Mouse (Mus musculus): ENCODE results near the gene Wap.

Wap gene

DNA sequence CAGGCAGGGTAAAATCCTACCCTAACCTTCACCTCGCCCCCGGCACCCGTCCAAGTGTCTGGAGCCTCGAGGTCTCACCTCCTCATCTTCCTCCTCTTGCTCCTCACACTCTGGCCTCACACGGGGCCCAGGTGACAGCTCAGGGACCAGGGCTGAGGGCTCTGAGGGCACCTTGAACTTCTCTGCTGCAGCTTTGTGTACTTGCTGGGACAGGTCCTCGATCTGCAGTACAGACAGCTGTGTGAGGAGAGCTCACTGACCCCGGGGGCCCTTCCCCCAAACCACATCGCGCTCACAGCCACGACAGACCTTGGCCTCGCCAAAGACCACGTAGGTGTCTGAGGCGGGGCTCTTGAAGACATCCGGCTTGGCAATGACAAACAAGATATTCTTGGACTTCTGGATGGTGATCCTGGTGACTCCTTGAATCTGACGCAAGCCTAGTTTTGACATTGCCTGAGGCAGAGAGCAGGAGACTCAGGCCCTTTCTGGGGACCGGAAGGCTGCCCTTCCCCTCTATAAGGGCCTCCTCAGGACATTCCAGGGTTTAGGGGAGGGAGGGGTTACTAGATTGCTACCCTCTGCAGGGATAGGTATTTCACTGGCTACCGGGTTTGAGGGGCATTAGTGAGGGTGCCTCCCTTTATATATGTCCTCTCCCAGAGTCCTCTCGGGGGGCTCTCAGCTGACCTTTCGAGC, 40.1 kb downstream of the Wap start:
- no peak for DNase-seq (ENCODE audit: extremely low read depth, low read depth)

DNA sequence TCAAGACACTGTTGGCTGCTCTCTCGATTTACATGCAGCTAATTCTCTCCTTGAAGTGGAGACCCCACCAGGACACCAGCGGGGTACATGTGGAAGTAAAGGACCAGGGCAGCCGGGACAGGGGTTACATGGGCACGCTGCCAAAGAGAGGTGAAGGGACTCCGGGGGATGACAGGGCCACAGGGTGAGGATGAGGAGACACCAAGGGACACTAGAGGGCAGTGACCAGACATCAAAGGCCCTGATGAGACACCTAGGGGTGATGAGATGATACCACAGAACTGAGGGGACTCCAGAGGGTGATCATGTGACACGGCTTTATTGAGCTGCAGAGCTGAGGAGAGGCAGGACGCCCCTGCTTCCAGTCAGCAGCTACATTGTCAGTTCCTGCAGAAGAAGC, 40.9 kb downstream of the Wap start:
- DNase-seq (ENCODE audit: extremely low read depth, low read depth): no peak

DNA sequence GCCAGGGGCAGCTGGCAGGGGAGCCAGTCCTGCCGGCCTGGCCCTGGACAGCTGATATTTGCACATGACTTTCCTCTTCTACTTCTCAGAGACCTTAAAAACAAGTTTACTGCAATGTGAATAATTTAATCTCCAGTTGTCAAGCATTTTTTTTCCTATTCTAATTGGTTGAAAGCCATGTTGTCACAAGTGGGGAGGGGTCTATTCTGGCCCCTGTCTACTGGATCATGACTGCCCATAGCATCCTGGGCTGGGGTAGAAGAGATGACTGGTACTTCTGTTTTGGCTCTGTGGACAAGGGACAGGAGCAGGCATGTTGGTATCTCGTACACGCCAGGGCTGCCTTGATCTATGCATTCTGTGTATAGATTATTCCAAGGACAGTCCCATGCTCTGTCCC, 41.8 kb downstream of the Wap start:
- no peak for DNase-seq (ENCODE audit: extremely low read depth, low read depth)

DNA sequence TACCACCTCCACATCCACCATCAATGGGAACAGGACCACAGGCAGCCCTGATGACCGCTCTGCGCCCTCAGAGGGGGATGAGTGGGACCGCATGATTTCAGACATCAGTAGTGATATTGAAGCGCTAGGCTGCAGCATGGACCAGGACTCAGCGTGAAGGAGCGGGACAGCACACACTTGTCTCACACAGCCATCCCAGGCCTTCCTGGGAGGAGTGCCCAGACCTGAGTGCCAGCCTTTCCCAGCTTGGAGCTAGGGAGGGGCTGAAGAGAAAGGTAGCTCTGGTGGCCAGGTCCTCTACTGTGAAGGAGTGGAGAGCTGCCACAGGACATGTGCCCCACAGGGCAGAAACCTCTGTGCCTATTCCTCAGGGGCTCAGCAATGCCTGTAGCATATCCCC, 42.2 kb downstream of the Wap start:
- no peak for DNase-seq (ENCODE audit: extremely low read depth, low read depth)

DNA sequence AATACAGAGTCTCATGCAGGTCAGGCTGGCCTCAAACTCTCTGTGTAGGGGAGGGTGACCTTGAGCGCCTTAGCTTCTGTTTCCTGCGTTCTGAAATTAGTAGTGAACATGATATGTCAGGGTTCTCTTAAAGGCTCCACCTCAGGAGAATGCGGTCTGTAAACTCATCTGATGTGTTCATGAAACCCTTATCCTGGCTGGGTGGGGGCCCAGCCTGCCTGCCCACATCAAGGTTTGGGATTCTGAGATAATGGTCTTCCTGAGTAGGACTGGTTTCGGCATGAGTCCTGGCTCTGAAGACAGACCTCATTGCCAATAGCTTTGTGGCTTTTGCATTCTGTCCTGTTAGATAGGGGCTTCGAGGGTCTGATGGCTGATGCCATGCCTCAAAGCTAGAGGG, 43.1 kb downstream of the Wap start:
- peak; percentile 63 for DNase-seq (ENCODE audit: extremely low read depth, low read depth)

DNA sequence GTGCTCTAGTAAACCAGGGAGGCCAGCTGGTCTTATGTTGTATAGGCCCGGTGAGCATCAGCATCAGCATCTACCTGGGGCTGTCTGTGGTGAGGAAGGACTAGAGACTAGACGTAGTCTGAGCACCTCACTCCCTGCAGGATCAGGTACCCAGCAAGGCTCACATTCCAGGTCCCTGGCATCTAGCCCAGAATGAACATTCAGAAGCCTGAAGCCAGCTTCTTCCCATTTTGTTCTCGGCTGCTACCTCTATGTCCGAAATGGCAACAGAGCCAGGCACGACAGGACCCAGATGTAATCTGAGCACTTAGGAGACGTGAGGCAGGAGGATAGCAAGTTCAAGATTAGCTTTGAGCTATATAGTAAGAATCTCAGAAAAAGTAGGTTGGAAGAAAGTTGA, 43.6 kb downstream of the Wap start:
- DNase-seq (ENCODE audit: extremely low read depth, low read depth): no peak

DNA sequence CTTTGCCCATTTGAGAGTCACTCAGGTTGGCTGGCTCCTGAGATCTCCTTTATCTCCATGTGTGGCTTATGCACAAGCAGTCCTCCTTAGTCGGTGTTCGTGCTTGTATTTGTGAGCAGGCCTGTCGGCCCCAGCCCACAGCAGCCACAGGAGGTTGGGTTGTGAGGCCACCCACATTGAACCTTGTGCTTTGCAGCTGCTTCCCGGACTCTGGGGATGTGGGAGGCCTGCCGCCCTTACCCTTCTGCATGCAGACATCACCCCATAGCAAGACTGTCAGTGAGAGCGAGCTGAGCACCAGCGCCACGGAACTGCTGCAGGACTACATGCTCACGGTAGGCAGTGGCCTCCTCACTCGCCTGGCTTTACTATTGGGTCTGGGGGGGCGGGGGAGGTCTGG, 45.0 kb downstream of the Wap start:
- DNase-seq (ENCODE audit: extremely low read depth, low read depth): no peak

DNA sequence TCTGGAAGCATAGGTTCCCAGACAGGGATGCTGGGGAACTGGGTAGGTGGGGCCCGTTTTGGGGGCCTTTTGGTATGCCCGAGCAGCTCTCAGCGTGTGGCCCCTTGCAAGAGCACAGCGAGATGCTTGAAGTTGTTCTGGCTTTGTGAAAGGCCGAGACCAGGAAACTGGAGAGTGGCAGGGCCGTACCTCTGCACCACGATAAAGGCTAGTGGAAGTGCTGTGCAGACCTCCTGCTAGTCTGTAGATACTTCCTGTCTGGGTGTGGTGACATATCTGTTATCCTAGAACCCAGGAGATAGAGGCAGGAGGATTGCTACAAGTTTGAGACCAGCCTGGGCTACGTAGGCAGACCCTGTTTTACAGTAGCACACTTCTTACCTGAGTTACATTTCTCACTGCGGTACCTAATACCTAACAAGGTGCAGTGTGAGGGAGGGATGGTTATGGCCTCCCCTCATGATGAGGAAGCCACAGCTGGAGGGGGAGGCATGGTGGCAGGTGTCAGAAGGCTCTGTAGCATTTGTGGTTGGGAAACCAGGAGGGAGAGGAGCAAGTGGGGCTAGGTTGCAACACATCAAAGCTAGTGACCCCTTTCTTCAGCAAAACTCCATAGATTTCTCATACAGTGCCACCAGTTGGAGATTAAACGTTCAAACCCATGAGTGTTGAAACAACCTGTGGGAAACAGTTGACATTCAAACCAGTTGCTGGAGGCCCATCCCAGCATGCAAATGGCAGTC, 47.3 kb downstream of the Wap start:
- peak; percentile 70 for DNase-seq (ENCODE audit: extremely low read depth, low read depth)

DNA sequence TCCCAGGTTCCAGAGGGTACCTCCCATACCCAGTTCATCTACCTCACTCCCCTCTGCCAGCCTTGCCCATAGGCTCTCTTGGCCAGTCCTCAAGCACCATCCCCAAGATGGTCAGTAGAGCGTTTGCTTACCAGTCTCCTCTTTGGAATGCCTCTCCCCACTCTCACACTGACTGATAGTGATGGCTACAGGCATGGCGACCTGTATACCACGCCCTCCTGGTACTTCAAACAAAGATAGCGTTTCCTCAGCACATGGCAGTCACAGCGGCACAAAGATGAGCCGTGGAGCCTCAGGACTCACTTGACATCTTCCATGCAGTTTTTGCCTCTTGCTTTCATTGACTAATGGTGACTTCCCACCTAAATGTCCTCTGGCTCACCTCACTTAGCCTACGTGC, 48.6 kb downstream of the Wap start:
- no peak for DNase-seq (ENCODE audit: extremely low read depth, low read depth)

DNA sequence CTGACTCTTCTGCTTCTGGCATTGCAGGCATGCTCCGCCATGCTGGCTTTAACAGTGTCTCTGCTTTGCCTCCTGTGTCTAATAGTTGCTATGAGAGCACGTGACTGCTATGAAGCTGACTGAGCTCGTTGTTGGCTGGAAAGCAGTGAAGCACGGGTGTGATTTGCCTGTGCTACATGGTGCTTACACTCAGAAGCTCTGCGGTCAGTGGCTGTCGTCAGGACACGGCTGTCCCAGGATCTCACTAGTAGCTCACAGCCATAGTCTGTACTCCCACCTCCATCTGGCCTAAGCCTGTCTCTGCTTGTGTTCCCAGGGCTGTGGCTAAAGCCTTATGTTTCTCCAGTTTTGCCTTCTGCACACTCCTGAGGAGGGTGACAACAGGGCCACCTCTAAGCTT, 50.1 kb downstream of the Wap start:
- DNase-seq (ENCODE audit: extremely low read depth, low read depth): no peak

DNA sequence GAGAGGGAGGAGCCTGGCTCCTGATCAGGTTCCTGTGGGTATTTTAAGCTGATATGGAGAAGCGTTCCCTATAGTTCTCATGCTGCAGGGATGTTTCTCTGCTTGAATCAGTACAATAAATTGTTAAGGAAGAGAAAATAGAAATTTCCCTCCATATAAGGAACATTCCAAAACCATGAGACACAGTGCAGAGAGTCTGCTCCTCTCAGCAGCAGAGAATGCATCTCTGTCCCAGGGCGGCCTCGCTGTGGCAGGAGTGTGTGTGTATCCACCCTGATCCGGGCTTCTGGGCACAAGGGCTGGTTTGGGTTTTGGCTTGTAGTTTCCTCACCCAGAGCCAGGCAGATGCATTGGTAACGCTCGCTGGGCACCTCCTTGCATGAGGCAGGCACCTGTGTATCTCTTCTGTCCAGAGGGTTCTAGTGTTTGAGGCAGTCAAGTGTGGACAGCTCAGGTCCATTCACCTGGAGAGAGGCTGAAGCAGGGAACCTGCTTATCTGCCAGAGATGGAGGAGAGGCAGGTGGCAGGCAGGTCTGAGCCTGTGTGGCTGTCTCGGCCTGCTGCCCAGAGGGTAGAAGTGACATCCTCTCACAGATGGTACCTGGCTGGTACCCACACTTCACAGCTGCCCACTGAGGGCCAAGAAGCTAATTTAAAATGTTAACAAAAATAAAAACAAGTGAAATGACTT, 51.0 kb downstream of the Wap start:
- no peak for DNase-seq (ENCODE audit: extremely low read depth, low read depth)

DNA sequence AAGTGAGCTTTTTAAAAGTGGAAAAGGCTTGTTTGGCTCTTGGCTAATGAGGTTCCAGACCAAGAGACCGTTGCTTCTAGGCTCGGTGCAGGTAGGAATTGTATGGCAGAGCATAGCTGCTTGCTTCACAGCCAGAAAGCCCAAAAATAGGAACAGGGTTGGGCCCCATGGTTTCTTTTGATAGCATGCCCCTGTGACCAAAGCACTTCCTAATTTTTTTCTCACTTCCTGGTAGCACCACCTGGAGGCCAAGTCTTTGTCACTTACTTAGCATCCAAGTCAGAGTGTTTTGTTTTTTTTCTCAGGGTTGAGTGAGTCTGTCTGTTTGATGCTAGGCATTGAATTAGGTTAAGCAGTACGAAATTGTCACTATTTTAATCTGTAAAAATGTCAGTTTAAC, 51.8 kb downstream of the Wap start:
- DNase-seq (ENCODE audit: extremely low read depth, low read depth): peak; percentile 78

DNA sequence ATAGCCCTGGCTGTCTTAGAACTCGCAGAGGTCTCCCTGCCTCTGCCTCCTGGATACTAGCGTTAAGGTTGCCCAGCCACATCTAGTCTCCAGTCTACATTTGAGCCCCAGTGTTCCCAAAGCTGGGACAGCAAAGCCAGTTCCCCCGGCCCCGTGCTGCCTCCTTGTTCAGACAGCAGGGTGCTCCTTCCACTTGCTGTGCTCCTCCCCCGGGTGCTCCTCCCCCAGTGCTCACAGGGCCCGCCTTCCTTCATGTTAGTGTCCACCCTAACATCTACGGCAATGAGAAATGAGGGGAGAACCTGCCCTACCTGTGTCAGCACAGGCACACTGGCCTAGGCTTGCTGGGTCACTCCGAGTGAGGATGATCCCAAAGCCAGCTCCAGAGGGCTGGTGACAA, 52.7 kb downstream of the Wap start:
- DNase-seq (ENCODE audit: extremely low read depth, low read depth): no peak
